Mouse (Mus musculus): ENCODE results near the gene Fam69a.
"Not testable (repeated sequence)": the region's sequence is repeated elsewhere in the genome, so short reads cannot be mapped to it uniquely, and the experiment has no call there.

Fam69a gene

GRCm38 (mm10) chr5:107978289-107979035, 8.4 kb downstream of the Fam69a start:
- no peak for DNase-seq

GRCm38 (mm10) chr5:107977640-107978288, 9.1 kb downstream of the Fam69a start:
- no peak for DNase-seq

GRCm38 (mm10) chr5:107973310-107973709, 13.6 kb downstream of the Fam69a start:
- no peak for DNase-seq

- no peak for DNase-seq
These were observed 14.2 kb downstream of the Fam69a start for GRCm38 (mm10) chr5:107972444-107973272.

DNA sequence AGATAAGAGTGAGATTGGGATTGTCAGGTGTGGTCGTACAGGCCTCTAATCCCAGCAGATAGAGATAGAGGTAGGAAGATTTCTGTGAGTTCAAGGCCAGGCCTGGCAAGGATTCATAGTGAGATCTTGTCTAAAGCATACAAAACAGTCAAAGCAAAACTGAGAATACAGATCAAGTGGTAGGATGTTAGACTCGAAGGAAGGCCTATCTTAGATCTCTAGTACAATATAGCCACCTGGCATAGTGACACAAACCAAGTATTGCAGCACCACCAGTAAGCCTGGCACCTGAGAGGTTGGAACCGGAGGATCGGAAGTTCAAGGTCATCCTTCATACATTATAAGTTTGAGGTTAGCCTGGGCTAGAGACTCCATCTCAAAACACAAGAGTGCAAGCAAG, 15.8 kb downstream of the Fam69a start:
- no peak for DNase-seq

GRCm38 (mm10) chr5:107969818-107970217, 17.1 kb downstream of the Fam69a start:
- DNase-seq: not testable (repeated sequence)

GRCm38 (mm10) chr5:107968079-107968478, 18.8 kb downstream of the Fam69a start:
- DNase-seq: no peak

- DNase-seq: no peak
These were observed 19.9 kb downstream of the Fam69a start for GRCm38 (mm10) chr5:107966841-107967457.

GRCm38 (mm10) chr5:107966156-107966555, 20.7 kb downstream of the Fam69a start:
- no peak for DNase-seq

- DNase-seq: no peak
These were observed 21.4 kb downstream of the Fam69a start for GRCm38 (mm10) chr5:107965355-107965991.

DNA sequence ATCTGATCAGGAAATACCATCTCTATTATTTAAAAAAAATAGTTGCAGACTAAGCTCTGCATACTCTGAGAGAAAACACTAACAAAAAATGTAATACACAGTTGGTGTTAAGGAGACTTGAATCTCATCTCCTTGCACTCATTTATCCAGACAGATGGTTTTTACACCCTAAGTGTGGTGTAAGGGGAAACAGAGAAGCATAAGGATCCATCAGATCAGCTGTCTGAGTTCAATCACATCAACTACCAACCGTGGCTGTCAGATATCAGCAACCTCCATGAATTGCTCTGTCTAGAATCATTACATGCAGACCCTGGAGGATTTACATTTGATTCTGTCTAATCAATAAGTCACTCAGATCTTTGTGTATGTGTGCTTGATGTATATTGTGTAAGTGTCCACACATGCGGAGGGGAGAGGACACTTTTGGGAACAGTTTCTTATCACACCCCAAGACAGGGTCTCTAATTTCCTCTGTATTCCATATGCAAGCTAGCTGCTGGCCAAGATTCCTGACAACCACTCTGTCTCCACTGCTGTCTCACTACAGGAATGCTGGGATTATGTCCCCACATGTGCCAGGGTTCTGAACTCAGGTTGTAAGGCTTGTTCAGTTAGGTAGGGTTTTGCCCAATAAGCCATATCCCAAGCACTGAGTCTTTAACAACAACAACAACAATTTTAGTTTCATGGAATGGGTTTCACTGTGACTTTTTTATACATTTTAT, 22.7 kb downstream of the Fam69a start:
- DNase-seq: no peak

- peak; percentile 13 for DNase-seq
These were observed 25.2 kb downstream of the Fam69a start for GRCm38 (mm10) chr5:107961438-107962251.

DNA sequence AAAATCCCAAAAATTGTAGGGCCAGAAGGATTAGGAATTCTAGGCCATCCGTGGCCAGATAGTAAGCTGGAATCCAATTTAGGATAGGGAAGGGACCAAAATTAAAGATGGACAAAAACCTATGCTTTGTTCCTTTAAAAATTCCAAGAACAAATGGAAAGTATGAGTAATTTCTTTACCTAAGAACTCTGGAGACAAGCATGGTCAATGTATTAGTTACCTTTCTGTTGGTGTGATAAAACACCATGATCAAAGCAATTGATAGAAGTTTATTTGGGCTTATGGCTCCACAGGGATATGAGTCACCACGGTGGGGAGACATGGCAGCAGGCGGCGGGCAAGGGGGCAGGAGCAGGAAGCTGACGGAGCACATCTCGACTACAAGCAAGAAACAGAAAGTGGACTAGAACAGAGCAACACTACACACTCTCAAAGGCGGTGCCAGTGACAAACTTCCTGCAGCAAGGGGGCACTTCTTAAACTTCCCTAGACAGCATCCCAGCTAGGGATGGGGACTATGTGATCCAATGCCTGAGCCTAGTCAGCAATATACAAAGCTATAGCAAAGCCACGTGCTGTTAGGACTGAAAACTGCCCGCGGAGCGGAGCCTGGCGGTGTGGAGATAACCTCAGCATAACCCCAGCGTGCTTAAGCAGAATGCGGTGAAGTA, 26.2 kb downstream of the Fam69a start:
- no peak for DNase-seq

DNA sequence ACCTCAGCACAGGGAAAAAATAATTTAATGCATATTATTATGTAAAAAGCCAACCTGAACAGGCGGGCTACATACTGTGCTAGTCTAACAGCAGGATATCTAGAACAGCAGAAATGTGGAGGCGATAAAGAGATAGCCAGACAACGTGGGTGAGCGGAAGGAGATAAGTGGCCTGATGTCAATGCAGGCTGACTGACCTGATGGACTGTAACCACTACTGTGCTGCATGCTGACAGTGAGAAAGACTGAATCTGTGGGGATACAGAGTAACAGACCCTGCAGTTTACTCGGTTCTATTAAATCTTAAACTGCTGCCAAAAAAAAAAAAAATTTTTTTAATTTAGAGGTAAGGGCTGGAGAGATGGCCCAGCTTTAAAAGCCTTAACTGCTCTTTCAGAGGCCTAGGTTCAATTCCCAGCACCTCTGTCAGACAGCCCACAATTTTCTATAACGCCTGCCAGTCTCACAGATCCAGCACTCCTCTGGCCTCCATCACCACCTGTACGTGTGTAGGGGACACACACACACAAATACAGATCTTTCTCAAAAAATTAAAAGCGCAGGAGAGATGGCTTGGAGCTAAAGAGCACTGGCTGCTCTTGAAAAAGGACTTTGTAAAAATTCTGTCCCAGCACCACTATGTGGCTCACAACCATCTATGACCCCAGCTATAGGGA, 27.1 kb downstream of the Fam69a start:
- no peak for DNase-seq

- no peak for DNase-seq
These were observed 36.2 kb downstream of the Fam69a start for GRCm38 (mm10) chr5:107950643-107951042.

GRCm38 (mm10) chr5:107949607-107950006, 37.3 kb downstream of the Fam69a start:
- DNase-seq: no peak

DNA sequence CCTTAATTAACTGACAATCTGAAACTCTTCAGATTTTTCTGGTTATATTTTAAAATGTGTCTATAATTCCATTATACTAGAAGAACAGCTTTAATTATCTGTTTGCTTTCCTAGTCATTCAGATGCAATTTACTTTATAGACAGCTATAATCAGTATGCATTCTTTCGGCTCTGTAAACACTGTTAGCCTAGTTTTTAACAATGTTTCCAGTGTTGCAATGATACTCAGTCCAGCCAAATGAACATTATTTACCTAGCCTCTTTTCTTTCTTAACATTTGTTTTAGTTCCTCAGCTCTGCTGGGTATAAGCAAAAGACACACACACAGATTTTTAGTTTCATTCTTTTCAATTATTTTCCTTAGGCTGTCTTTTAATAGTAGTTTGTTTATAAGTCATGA, 38.0 kb downstream of the Fam69a start:
- DNase-seq: no peak

GRCm38 (mm10) chr5:107947548-107947947, 39.3 kb downstream of the Fam69a start:
- no peak for DNase-seq

DNA sequence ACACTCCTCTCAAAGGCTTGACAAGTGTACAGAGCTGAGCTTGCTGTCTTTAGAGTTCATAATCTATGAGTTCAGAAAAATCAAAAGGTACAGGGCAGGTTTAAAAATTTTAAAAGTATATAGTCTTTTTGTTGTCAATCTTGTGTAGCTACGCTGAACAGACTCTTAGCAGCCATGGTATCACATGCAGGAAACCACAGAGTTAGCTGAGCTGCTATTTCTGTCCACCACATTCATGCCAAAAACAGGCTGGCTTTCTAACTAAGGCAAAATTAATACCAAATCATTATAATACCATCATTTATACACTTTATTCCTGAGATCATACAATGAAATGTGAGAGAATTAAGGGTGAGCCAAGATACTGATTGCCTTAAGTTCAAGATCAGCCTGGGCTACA, 40.4 kb downstream of the Fam69a start:
- no peak for DNase-seq

GRCm38 (mm10) chr5:107943526-107943925, 43.4 kb downstream of the Fam69a start:
- DNase-seq: no peak
